Mouse (Mus musculus) heart, embryonic 11.5 days (tissue): Measurements from ENCODE around the gene Gm17604. TPM values are rescaled to one million over a fixed set of nuclear protein-coding genes. Genes with fewer than 3 reads are reported as not detected.

Source experiments
- ATAC-seq: fragments of 200-750 bp; cut with Nextera tagmentation; replicated peaks from 2 replicates; pipeline ENCODE4 v1.8.0; 2017; ENCODE audit warnings: moderate library complexity; ENCODE audit not compliant: insufficient number of reproducible peaks, low FRiP score, low TSS enrichment
- H3K27ac ChIP-seq: fragments of 300-500 bp; sonication (generic); 2 replicates; pipeline ENCODE4 v1.5.1; 2014; ENCODE audit warnings: mild to moderate bottlenecking, low read depth, low read length
- H3K27me3 ChIP-seq: fragments of 300-500 bp; sonication (generic); 2 replicates; pipeline ENCODE4 v1.6.1; 2014; ENCODE audit warnings: mild to moderate bottlenecking, low read length, mixed read lengths; ENCODE audit not compliant: control insufficient read depth, insufficient read depth
- H3K36me3 ChIP-seq: fragments of 300-500 bp; sonication (generic); 2 replicates; pipeline ENCODE4 v1.6.1; 2014; ENCODE audit warnings: mild to moderate bottlenecking, low read length, moderate library complexity, mixed read lengths; ENCODE audit not compliant: control insufficient read depth, insufficient read depth
- H3K4me1 ChIP-seq: fragments of 300-500 bp; sonication (generic); 2 replicates; pipeline ENCODE4 v1.6.1; 2014; ENCODE audit warnings: low read length; ENCODE audit not compliant: control insufficient read depth, insufficient read depth
- H3K4me2 ChIP-seq: fragments of 300-500 bp; sonication (generic); 2 replicates; pipeline ENCODE4 v1.6.1; 2014; ENCODE audit warnings: mild to moderate bottlenecking, moderate library complexity
- H3K4me3 ChIP-seq: fragments of 300-500 bp; sonication (generic); 2 replicates; pipeline ENCODE4 v1.5.1; 2014; ENCODE audit warnings: low read depth, low read length
- H3K9ac ChIP-seq: fragments of 300-500 bp; sonication (generic); 2 replicates; pipeline ENCODE4 v1.6.1; 2014; ENCODE audit warnings: mild to moderate bottlenecking, low read depth, low read length, moderate library complexity
- H3K9me3 ChIP-seq: fragments of 300-500 bp; sonication (generic); replicated peaks from 2 replicates; pipeline ENCODE4 v1.6.1; 2016; ENCODE audit warnings: low read length; ENCODE audit not compliant: control insufficient read depth
- WGBS: fragments of 180-500 bp; shearing (Covaris S2); extraction: QIAGEN DNeasy Blood & Tissue Kit; methylation state at CpG from one replicate; pipeline ENCODE4 v1.1.7; 2014; ENCODE audit not compliant: insufficient replicate concordance; 5-methylcytosine and 5-hydroxymethylcytosine counted together
- polyA plus RNA-seq: library from polyadenylated mRNA; unstranded; fragments of >200 nt; fragmentation: Nextera tagmentation; extraction: Ambion mirVana; gene quantifications from 2 replicates; pipeline ENCODE4 v1.2.1, GENCODE M21; 2014

Gm17604 gene
- not detected in 2 replicates for polyA plus RNA-seq

DNA sequence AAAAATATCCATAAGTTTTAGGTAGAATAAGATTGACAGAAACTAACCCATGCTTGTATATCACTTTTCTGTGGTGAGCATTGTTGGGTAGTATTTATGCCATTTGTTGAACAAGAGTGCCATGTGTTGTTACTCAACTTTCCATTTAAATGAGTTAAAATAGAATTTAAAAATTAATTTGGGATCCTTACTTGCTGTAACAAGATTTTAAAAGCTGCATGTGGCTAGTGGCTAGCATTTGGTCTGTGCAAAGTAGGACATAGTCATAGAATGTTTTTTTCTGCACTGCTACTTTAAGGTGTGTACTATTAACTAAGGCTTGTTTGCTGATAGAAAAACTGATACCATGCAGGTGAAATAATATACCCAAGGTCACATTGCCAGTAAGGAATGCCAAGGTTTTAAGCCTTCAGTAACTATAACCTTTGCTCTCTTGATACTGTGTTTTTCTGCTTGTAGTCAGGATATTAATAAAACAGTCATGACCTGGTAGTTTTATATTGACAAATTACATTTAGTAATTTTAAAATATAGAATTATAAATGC is at the start of gene Gm17604:
TSS of gene Gm17604 (minus strand) at position 51 of the 546 bp plus-strand sequence.
- H3K4me1 ChIP-seq = no peaks in the 10 kb centered on the region

GRCm38 (mm10) chrX:165049929-165050328 is 45.3 kb upstream of the Gm17604 start:
- H3K27ac ChIP-seq = no peak overlapping the region
- H3K4me2 ChIP-seq = no peak overlapping the region
- no peak for ATAC-seq
- H3K9ac ChIP-seq = no peak overlapping the region
- H3K9me3 ChIP-seq = no peaks in the 10 kb centered on the region
- no peaks in the 10 kb centered on the region for H3K4me1 ChIP-seq
- no peaks in the 10 kb centered on the region for H3K27me3 ChIP-seq
- no peak overlapping the region for H3K4me3 ChIP-seq
- 92% methylated on average over 1 of the region's 1 CpGs for WGBS
- H3K36me3 ChIP-seq = no peaks in the 10 kb centered on the region

More for the DNA sequence above, at the start of gene Gm17604:
- Histone ChIP-seq H3K27ac (no peak within 1 kb of the TSS), H3K9ac (no peak within 1 kb of the TSS), H3K4me3 (no peak within 1 kb of the TSS), H3K27me3 (no peaks in the 10 kb centered on the region), H3K9me3 (no peaks in the 10 kb centered on the region), H3K36me3 (no peaks in the 10 kb centered on the region), H3K4me2 (no peak within 1 kb of the TSS)
- no peak for ATAC-seq

- H3K4me3 ChIP-seq = no peak overlapping the region
- no peaks in the 10 kb centered on the region for H3K27me3 ChIP-seq
- H3K27ac ChIP-seq = no peak overlapping the region
- 27% methylated on average over 4 of the region's 4 CpGs for WGBS
- no peak for ATAC-seq
- H3K36me3 ChIP-seq = no peaks in the 10 kb centered on the region
- H3K9me3 ChIP-seq = no peaks in the 10 kb centered on the region
- no peak overlapping the region for H3K4me2 ChIP-seq
- no peak overlapping the region for H3K9ac ChIP-seq
- H3K4me1 ChIP-seq = no peaks in the 10 kb centered on the region
These were observed 1.5 kb downstream of the Gm17604 start for GRCm38 (mm10) chrX:165003141-165003540.

DNA sequence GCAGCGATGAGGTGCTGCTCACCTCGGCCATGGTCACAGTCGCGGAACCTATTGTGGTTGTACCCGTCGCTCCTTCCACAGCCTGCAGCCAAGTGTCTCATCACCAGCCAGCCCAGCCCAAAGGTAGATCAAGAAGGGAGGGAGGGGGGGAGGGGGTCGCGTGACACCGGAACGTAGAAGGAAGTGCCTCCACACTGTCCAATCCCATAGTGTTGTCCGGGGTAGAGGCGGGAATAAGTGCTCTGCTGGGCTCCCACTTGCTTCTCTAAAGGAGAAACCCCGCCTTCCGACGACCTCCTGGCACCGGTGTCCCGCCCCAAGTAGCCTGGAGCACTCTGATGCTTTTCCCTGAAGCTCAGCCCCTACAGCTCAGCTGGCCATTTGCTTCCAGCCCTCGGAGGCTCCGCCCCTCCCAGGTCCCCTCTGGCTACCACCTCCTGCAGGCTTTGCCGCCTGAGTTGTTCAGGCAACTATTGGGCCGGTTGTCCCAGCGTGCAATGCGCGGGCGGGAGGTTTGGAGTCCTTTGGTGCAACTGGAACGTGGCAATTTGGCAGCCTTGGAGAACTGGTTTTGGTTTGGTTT is 24.3 kb downstream of the Gm17604 start, which contains the start of the genes Mospd2 and Fancb:
TSS of gene Mospd2 (minus strand) at position 183 of the 583 bp plus-strand sequence.
TSS of gene Fancb (plus strand) at position 400 of the 583 bp plus-strand sequence.
- H3K9ac ChIP-seq = peak within 1 kb of the TSS; percentile 69
- H3K27me3 ChIP-seq = no peaks in the 10 kb centered on the region
- 0 out of 2 replicates have a peak within 1 kb of the TSS, but pooled peaks have one; percentile 3 for H3K27ac ChIP-seq
- 15% methylated on average over 24 of the region's 26 CpGs for WGBS
- H3K9me3 ChIP-seq = no peaks in the 10 kb centered on the region
- peak within 1 kb of the TSS; percentile 64 for H3K4me2 ChIP-seq
- H3K4me3 ChIP-seq = peak within 1 kb of the TSS; percentile 60
- no peaks in the 10 kb centered on the region for H3K4me1 ChIP-seq
- H3K36me3 ChIP-seq = no peaks in the 10 kb centered on the region
- ATAC-seq = peak; percentile 100

- H3K4me2 ChIP-seq = no peak overlapping the region
- no peaks in the 10 kb centered on the region for H3K9me3 ChIP-seq
- no peak overlapping the region for H3K27ac ChIP-seq
- no peak overlapping the region for H3K9ac ChIP-seq
- H3K4me3 ChIP-seq = no peak overlapping the region
- H3K36me3 ChIP-seq = no peaks in the 10 kb centered on the region
- H3K27me3 ChIP-seq = no peaks in the 10 kb centered on the region
- H3K4me1 ChIP-seq = no peaks in the 10 kb centered on the region
- WGBS = 87% methylated on average over 2 of the region's 2 CpGs
- ATAC-seq = no peak
These were observed 25.8 kb downstream of the Gm17604 start for GRCm38 (mm10) chrX:164978866-164979265.

GRCm38 (mm10) chrX:164971206-164971605 is 33.4 kb downstream of the Gm17604 start:
- no peak overlapping the region for H3K9ac ChIP-seq
- no peak overlapping the region for H3K4me3 ChIP-seq
- H3K9me3 ChIP-seq = no peaks in the 10 kb centered on the region
- ATAC-seq = no peak
- WGBS = 83% methylated on average over 3 of the region's 3 CpGs
- H3K4me1 ChIP-seq = no peaks in the 10 kb centered on the region
- no peak overlapping the region for H3K27ac ChIP-seq
- no peak overlapping the region for H3K4me2 ChIP-seq
- no peaks in the 10 kb centered on the region for H3K27me3 ChIP-seq
- H3K36me3 ChIP-seq = no peaks in the 10 kb centered on the region

- Histone ChIP-seq H3K36me3 (no peaks in the 10 kb centered on the region), H3K27me3 (no peaks in the 10 kb centered on the region), H3K9ac (no peak overlapping the region), H3K9me3 (no peaks in the 10 kb centered on the region), H3K4me2 (no peak overlapping the region), H3K4me1 (no peaks in the 10 kb centered on the region), H3K27ac (no peak overlapping the region), H3K4me3 (no peak overlapping the region)
- ATAC-seq = no peak
- WGBS = 83% methylated on average over 3 of the region's 3 CpGs
These were observed 38.7 kb downstream of the Gm17604 start for GRCm38 (mm10) chrX:164965750-164966448.
